Mouse (Mus musculus): ENCODE results near the gene Kynu.
A peak's percentile ranks its signal among the peaks of the same experiment; 100 is the strongest.

Kynu gene

DNA sequence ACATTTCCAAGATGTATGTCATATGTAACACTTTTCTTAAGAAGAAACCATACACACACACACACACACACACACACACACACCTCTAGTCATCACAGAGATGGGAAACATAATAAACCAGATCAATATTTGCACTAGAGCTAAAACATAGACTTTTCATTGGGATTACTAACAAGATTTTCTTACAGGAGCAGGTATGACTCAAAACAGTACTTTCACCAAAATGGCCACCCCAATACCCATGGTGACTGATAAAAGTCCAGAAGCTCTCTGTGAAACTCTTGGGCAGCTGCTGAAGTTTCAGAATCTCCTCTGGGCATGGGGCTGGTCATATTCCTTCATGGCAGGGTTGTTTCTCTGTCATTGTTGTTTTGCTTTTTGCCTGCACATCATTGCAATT, 114.5 kb downstream of the Kynu start:
- no peak for DNase-seq

DNA sequence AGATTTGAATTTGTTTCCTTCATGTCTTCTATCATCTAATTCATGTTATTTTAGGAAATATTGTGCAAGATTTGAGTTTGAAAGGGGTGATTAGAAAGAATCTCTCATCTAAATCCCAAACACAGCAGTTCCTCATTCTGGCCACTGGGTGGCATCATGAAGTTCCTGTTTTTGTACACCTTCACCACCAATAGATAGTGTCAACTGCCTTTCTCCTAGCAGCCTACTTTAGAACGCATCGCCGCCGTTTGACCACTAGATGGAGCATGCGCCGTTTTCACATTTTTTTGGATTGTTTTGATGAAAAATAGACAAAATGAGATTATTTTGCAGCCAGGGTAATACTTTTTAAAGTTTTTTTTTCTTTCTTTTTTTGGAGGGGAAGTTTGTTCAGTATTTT, 118.5 kb downstream of the Kynu start:
- DNase-seq = peak; percentile 66

DNA sequence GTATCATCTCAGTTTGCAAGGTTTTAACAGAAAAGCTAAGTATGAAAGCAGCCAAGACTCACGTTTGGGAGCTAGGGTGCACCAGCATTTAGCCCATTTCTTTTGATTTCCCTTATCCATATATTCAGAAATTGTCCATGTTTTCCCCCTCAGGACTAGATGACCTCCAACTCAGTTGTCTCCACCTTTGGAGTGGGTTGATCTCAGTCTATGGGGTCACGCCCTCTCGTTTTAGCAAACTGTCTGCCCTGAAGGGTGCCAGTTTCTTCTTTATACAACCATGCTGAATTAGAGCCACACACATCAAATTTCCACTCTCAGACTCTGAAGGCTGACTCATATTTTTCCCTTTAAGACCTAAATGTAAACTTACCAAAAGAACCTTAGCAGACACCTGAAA, 119.0 kb downstream of the Kynu start:
- no peak for DNase-seq

DNA sequence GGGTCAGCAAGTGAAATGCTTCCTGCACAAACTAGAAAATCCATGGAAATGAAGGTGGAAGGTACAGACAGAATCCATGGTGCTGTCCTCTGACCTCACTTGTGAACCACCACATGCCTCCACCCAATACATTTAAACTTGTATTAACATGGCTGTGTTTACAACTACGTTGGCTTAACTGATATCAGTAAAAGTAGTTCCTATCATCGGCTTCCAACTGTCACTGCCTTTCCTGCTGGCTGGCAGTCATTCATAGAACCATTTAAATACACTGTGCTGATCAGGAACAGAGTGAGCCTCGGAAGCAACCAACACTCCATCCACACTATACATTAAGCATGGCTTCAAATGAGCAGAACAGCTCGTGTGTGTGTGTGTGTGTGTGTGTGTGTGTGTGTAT, 120.1 kb downstream of the Kynu start:
- DNase-seq = no peak

DNA sequence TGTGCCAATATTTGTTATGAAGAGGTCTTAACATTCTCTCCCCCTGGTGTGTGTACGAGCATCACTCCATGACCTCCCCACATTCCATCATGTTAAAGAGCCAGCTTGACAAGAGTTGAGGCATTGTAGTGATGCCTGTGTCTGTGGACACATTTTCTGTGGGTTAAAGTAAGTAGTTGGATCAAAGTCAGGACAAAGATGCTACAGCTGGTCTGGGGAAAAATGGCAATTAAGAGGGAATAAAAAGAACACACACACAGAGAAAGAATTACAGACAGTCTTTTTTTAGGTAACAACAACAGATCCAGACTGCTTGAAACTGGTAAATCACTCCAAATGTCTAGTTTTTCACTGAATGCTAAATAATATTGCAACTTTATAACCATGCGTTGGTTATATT, 135.3 kb downstream of the Kynu start:
- no peak for DNase-seq

GRCm38 (mm10) chr2:43691290-43691689, 136.2 kb downstream of the Kynu start:
- no peak for DNase-seq

DNA sequence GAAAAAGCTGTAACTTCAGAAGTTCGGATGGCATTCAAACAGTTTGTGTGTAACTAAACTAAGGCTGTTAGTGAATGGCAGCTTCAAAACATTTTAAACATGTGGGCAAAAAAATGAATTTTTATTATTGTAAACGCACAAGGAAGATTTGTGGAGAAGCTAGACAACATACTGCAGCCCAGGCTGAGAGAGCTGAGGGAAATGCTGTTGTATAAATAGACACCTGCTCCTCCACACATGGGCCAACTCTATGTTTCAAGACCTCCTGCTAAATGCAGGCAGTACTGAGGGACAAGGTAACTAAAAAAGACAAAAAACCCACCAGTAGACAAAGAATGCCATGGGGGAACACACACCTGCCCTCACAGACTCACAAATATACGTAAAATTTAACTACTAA, 140.5 kb downstream of the Kynu start:
- DNase-seq = no peak

GRCm38 (mm10) chr2:43712611-43713138, 157.5 kb downstream of the Kynu start:
- DNase-seq = peak; percentile 37

DNA sequence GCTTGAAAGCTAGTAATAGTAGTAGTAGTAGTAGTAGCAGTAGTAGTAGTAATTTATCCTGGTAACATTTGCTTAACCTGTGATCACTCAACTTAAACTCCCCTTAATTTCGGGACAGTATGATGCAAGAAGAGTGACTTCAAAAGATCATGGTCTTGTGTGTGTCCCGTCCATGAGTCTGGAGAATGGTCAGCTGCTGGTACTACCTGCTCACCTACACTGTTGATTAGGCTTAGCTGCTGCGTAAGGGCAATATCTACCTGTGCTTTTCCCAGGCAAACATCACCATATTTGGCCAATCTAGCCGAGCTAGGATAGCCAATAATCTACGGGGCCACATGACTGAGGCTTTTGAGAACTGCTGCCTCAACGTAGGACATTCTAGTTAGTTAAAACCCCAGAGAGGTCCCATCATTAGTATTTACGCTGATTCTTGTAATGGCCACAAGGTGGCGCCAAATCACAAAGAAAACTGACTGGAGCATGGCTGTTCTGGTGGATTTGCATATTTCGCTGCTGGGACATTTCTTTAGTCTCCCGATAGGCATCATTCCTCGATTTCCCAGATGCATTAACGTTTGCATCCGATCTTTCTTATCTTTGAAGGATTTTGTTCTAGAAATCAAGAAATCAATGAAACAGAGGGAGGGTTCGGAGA, 167.4 kb downstream of the Kynu start:
- DNase-seq = peak; percentile 70

DNA sequence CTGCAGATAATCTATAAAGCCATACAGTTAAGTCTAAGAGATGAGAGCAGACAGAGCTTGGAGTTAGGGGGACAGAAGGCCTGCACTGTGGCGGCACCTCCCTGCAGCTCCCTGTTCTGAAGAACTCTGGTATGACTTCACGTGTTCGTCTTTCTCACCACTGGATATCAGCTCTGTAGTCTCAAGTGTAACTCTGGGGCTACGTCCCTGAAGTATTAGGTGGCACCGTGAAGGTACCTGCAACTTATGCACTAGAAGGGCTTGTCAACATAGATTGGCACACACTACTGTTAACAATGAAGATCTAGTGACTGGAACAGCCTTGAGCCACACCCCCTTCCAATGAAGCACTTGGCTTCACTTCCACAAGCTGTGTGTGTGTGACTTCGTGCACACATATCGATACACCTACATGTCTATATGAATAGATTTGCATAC, 168.0 kb downstream of the Kynu start:
- DNase-seq = no peak

DNA sequence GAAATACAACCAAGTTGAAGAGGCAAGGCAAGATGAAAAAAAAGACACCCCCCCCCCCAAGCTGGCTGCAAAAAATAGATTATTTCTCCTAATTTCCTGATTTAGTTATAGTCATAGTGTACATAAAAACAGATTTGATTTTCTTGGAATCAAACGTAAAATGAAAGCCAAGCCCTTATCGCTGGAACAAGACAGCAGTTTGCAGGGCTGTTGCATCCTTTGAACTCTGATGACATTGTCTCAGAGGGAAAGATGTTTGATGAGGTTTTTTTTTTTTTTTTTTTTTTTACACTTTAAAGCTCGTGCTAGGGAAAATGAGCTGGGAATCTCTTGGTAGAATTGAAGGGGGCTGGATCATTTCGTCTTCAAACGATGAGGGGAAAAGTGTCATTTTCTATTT, 172.1 kb downstream of the Kynu start:
- DNase-seq = no peak

DNA sequence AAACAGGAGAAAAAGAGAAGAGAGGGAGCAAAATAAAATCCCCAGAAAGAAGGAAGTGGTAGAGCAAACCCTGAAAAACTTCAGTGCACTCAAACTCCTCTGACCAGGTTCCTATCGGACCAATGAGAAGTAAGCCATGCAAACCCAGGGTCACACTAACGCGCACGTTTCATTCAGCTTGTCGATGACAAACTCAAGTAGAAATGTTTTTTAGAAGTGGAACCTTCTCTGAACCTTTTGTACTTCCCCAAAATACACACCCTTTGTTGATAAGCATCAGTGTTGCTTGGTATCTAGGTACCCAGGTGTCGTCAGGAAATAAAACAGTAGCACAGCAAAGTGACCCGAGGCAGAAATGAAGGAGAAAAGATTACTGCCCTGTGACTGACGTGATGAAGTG, 172.6 kb downstream of the Kynu start:
- DNase-seq = no peak

DNA sequence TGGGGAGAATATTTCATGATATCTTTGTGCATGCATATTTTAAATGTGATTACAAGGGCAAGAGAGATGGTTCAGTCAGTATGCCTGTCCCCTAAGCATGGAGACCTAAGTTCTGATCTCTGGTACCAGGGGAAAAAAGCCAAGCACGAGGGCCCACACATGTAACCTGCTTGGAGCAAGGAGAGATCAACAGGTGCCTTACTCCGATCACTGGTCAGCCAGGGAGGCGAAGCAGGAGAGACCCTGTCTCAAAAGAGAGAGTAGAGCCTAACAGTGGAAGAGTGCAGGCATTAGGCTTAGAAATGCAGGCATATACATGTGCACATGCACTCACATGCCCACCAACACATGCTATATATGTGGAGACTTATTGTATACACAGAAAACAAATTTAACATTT, 173.7 kb downstream of the Kynu start:
- DNase-seq = no peak

All from right cerebral cortex, adult 18-20 months (tissue).